Mouse (Mus musculus): ENCODE measurements at regions not wholly inside any gene's neighbourhood (a gene's known extent, or its start where the extent isn't known, plus 50 kb on each side); places are given as distances from the start of the nearest gene placed in this dataset.
A peak's percentile ranks its signal among the peaks of the same experiment; 100 is the strongest.

DNA sequence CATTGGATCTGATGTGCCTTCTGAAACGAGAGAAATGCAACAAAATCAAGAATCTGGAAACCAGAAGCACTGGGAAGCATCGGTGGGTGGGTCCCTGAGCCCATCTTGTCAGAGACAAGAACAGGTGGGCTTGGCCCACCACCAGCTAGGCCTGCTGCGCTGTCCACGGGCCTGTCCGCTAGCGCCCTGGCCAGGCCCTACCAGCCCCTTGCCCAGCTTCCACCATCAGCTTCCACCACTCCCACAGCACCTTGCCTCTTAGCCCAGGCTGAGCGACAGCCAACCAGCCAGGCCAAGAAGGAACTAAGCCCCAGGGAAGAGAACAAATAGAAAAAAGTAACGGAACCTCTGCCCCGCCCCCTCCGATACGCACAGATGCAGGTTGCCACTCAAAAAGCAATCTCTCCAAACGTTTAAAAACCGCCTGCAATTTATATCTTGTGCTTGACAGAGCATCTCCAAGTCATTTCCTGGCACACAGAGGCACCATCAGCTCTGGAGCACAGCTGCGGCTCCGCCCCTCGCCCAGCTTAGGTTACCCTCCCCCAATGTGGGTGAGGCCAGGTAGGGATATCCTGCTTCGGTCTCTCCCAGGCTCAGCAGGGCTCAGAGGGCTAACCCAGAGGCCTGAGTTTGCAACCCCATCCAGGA lies 95.1 kb upstream of the Csf3r start:
- intact Hi-C loops (cut with DNase I; ENCODE audit: low total_unique reads), result no loop called here
- no peak for DNase-seq

DNA sequence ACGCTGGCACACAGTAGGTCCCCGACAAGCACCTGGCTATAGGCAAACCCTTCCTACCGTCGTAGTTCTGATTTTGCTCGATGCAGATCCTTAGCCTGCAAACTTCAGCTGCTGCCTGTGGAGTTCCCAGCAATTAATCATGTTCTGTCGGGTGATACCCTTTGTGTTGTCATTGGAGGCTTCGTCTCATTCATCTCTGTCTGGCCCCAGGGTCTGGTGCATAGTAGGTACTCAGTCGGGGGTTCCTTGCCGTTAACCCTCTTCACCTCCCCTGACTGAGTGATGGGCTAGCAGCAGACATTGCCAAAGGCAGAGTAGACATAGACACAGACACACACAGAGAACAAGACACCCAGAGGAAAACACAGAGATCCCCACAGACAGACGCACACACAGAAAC lies 93.6 kb upstream of the Csf3r start:
- intact Hi-C loops (cut with DNase I; ENCODE audit: low total_unique reads), result no loop called here
- no peak for DNase-seq

DNA sequence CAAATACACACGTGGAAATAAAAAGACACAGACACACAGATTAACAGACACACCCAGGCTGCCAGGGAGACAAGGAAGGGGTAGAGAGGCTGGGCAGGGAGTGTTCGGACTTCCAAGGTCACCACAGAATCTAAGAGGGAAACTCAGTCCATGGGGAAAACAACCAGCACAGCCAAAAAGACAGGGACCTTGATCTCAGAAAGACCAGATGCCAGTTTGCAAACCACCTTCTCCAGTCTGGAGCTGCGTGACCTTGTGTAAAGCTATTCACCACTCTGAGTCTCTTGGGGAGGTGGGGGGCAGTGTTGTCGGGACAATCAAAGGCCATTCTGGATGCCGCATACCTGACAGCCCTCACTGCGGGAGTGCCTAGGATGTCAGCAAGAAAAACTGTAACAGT lies 93.0 kb upstream of the Csf3r start:
- intact Hi-C loops (cut with DNase I; ENCODE audit: low total_unique reads), result no loop called here
- no peak for DNase-seq

DNA sequence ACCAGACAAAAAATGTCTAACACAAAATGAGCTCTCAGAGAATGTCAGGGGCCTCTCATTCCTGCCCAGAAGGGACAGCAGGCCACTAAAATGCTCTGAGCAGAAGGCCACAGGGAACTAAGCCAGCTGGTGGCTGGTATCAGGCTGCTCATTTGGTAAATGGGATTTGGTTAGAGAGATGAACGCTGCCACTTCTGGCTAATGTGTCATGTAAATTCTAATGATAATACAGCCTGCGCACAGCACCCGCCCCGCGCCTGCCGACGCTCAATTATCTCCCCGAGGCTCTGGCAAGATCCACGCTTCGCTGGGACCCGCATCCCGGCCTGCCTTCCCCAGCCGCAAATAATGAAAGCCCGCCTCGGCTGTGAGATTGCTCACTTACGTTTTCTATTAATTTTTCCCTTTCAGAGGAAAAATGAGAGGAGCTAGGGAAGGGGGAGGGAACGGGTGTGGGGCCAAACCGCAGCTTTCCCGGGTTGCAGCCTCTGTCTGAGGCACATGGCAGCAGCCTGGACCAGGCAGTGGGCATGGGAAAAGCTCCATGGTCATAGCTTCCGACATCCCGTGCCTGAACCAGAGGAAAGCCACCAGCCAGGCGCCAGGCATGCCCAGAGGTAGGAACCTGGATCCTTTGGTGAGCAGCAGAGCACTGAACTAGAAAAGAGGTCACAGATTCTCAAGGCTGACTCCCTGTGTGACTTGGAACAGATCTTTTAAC lies 92.2 kb upstream of the Csf3r start:
- DNase-seq, result no peak
- intact Hi-C loops (cut with DNase I; ENCODE audit: low total_unique reads), result no loop called here

DNA sequence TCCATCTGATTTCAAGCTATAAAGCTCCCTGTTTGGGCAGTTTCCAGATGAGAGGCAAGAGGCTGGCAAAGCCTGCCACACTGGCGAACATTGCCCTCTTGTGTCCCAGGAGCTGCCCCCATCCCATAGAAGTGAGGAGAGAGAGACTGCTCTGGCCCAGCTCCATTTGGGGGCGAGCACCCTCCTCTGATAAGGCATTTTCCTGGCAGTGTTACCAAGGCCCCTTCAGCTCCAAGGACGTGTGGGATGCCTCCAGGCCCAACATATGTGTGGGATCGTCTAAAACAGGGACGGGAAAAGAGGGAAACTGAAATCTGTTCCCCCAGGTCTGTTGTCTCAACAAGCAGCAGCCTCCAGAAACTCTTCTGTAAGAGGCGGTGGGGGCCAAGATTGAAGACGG lies 88.0 kb upstream of the Csf3r start:
- intact Hi-C loops (cut with DNase I; ENCODE audit: low total_unique reads), result no loop called here
- DNase-seq, result no peak

DNA sequence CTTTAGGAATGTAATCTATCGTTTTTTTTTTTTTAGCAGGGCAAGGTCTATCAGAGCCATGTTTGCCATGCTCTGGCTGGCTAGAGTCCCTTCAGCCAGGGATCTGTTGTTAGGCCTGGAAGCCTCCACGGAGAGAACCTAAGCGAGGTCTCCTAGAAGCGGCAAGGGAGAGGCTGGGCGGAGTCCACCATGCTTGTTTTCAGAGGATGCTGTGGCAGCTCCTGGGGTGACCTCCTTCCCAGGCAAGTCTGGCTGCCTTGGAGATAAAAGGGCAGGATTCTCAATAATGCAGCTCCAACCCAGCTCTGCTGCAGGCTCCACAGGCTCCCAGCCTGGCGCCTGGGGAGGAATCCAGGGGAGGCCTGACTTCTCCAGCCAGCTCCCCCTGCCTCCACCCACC lies 86.2 kb upstream of the Csf3r start:
- intact Hi-C loops (cut with DNase I; ENCODE audit: low total_unique reads), result no loop called here
- DNase-seq, result no peak

DNA sequence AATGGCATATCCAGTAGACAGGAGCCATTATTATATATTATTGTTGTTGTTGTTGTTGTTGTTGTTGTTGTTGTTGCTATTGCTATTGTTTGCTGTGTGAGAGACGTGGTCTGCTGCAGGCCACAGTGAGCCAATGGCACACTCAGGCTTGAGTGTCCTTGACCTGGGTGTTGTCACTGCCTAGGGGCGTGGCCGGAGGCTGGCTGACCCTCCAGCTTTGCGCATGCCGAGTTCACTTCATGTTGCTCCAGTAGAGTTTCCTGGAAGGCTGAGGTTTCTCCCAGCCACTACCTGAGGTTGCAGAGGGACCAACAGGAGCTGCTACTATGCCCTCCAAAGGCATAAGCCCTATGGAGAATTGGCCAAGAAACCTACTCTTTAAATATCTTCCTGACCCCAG lies 83.1 kb upstream of the Csf3r start:
- intact Hi-C loops (cut with DNase I; ENCODE audit: low total_unique reads), result no loop called here
- no peak for DNase-seq

DNA sequence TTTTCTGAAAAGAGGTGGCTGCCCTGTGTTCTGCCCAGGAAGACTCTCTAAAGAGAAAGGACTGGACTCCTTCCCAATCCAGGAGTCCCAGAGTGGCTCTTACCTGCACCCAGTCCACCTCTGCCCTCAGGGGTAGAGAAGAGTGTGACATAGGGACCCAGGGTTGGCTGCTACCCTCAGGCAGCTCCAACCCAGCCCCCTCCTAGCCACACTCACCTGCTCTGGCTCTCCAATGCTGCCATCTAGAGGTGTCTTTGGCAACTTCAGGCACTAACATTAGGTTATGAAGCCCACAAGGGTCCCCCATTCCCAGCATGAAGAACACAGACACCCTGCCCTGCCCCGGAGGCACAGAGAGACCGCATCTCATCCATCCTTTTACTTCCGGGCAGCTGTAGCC lies 82.4 kb upstream of the Csf3r start:
- intact Hi-C loops (cut with DNase I; ENCODE audit: low total_unique reads), result no loop called here
- DNase-seq, result no peak

DNA sequence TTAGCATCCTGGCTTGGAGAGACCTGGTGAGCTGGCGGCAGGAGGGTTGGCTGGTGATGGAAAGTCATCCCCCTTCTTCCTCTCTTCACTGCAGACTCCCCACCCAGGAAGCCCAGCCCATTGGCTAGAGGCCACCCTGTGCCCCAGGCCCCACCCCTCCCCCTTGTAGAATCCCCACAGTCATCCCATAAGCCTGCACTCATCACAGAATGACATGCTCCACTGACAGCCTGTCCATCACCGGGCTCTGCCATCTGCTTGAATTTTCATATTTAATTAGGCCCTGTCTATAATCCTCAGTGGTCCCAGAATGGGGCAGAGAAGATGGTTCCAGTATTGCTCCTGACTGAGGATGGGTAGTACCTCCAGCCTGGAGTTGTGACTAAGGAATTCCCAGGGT lies 79.3 kb upstream of the Csf3r start:
- DNase-seq, result no peak
- intact Hi-C loops (cut with DNase I; ENCODE audit: low total_unique reads), result no loop called here

DNA sequence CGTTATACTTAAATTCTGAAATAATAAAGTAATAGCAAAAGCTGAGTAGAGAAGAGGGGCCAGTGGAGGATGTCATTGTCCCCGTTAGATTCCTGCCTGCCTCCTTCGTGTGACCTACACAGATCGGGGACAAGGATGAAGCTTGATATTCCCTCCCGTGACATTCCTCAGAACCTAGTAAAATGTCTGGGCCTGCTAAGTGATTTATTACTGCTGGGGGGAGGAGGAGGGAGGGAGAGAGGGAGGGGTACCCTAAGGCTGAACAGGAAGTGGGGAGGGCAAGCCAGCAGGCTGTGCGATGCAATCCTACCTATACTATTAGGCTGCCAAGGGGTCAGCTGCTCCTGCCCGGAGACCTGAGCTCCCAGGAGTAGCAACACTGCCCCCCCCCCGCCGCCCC lies 64.9 kb upstream of the Csf3r start:
- intact Hi-C loops (cut with DNase I; ENCODE audit: low total_unique reads), result no loop called here
- DNase-seq, result no peak

DNA sequence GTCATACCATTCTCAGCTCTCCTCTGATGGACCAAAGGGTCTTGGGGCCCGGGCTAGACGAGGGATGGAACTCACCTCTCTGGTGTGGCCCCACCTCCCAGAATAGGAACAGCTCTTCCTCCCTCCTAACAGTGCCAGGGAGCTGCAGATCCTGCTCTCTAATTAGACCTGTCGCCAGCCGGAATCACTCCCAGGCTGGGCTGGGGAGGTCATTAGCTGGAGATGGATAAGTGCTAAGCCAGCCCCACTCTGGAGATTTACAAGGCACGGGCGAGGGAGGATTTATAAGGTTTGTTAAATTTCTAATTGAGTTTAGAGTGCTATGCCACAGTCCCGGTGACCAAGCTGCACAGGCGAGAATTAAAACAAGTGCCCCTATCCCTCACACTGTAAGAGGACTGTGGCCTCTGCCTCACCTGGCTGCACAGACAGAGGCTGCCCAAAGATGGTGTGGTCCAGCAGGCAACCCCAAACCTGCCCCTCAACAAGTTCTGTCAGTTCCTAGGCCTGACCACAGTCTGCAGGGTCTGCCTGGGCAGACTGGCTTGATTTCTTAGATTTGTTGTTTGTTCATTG lies 63.6 kb upstream of the Csf3r start:
- intact Hi-C loops (cut with DNase I; ENCODE audit: low total_unique reads), result loop anchor here (10.0 kb wide), 1 partner anchor 796 kb away; no protein-coding TSS in a partner anchor
- DNase-seq, result no peak

DNA sequence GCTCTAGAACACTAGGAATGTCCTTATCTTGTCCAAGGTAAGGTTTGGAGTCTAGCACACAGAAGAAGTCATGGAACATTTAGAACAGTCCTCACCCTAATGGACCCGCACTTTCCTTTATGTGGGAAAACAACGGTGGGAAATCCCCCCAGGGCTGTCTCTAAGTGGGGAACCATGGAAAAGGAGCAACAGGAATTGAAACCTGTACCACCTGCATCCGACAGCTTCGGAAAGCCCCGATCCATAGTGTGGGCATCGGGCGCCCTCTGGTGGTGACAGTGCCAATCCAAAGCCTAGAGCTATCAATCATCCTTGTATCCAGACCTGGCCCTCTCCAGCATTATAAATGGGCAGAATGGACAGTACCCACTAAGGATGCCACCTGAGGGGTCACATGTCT lies 61.7 kb upstream of the Csf3r start:
- peak; percentile 65 for DNase-seq
- intact Hi-C loops (cut with DNase I; ENCODE audit: low total_unique reads), result loop anchor here (10.0 kb wide), 1 partner anchor 798 kb away; no protein-coding TSS in a partner anchor
